Mouse (Mus musculus): ENCODE data around the gene Arf4. TPM values are rescaled to one million over a fixed set of nuclear protein-coding genes. Genes with fewer than 3 reads are reported as not detected.

The Arf4 gene
- total RNA-seq (2022), result 10 to 100 TPM; 21.4 to 35.6 (median 25.4) TPM

- DNase-seq (ENCODE audit: low spot score in 2 of 2), result peak; percentile 94 to 97
Measured at GRCm38 (mm10) chr14:26637851-26638707, at the start of gene Arf4. TSS of gene Arf4 (plus strand) at chr14:26638074.

GRCm38 (mm10) chr14:26591353-26591752 lies 46.5 kb upstream of the Arf4 start:
- no peak for DNase-seq (ENCODE audit: low spot score in 2 of 2)

DNA sequence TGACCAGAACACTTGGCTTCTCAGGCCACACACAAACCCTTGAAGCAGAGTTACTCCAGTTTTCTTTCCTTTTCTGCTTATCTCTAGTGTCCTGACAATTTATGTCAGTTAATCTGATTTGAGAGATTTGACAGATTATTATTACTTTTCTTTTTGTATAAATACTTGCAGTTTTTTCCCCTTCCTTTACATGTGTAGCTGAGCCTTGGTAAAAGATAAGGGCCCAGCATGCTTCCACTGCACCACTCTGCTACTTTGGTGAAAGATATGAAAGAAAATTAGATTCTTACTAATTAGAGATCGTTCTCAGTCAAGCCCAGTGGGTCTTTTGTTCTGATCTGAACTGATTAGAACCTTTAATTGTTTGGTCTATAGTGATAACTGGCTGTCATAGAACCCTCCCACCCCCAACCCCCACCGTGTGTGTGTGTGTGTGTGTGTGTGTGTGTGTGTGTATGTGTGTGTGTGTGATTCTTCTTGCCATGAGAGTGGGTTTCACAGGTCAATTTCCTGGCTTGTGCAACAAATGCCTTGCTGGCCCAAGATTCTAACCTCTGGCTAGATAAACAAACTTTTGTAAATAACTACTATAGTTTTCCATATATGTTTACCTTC lies 44.5 kb upstream of the Arf4 start:
- DNase-seq (ENCODE audit: low spot score in 2 of 2), result no peak

GRCm38 (mm10) chr14:26595167-26595566 lies 42.7 kb upstream of the Arf4 start:
- no peak for DNase-seq (ENCODE audit: low spot score in 2 of 2)

GRCm38 (mm10) chr14:26595695-26596365 lies 42.0 kb upstream of the Arf4 start:
- no peak for DNase-seq (ENCODE audit: low spot score in 2 of 2)

- no peak for DNase-seq (ENCODE audit: low spot score in 2 of 2)
Measured at GRCm38 (mm10) chr14:26605354-26605753, 32.5 kb upstream of the Arf4 start.

GRCm38 (mm10) chr14:26609674-26610073 lies 28.2 kb upstream of the Arf4 start:
- DNase-seq (ENCODE audit: low spot score in 2 of 2), result no peak

DNA sequence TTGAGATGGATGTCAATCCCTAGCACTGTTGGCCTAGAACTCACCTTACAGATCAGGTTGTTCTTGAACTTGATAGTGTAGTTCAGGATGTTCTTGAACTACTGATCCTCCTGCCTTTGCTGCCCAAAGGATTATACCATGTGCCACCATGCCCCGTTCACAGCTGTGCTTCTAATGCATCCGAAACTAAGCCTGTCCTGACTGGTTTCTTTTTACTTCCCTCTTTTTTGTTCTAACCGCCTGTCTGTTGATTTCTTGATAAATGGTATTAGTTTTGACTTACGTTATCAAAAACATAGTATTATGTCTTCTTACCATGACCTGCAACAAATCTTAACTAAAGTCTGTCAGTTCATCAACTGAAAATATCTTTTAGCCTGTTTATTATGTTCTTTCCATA lies 27.2 kb upstream of the Arf4 start:
- DNase-seq (ENCODE audit: low spot score in 2 of 2), result no peak

GRCm38 (mm10) chr14:26625301-26625700 lies 12.6 kb upstream of the Arf4 start:
- DNase-seq (ENCODE audit: low spot score in 2 of 2), result no peak

DNA sequence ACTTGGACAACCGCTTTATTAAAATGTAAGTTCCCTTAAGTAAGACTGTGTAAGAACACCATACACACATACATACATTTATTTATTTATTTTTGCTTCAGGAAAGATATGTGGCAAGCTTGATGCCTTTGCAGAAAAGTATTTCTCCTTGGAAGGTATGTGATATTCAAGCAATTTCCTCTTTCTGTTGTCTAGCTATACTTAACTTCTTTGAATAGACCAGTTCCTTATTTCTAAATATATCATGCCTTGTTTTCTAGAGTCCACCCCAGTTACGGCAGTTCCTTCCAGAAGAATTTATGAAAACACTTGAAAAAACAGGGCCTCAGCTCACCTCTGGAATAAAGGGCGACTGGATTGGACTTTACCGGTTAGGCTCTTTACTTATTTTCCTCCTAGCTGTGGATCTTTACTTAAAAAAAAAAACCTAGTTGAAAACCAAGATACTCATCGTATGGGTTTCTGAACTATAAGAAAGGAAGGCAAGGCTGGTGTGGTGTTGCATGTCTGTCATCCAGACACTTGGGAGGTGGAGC lies 11.2 kb upstream of the Arf4 start:
- DNase-seq (ENCODE audit: low spot score in 2 of 2), result no peak

DNA sequence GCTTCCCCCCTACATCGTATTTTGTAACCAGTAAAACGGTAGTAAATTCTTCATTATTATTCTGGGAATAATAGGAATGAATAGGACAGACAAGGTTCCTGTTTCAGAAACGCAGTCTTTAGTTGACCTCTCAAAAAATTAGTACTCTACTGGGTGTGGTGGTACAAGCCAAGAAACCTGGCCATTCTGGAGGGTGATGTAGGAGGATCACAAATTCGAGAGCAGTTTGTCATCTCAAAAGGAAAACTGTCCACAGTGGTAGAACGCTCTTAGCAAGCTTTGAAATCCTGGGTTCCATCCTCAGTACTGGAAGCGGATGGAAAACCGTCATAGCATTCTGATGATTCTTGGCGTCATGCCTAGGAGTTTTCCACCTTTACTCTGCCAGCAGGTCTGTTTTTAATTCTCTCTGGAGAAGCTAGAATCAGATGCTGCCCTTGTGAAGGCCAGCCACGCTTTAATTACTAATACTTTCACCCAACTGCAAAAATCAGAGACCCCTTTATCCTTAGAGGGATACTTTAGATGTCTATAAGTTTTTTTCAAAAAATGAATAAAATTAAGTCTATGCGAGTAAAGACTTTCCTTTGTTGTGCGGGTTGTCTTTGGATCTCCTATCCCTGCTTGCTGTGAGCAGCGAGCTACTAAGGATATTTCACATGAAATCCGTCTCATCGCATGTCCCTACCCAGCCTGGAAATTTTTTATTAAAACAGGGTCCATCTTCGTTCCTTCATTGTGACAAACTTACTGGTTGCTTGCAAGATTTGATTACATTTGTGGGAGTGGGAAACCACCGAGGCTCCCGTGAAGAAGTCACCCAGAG lies 636 bp upstream of the Arf4 start:
- peak; percentile 12 to 13 for DNase-seq (ENCODE audit: low spot score in 2 of 2)

GRCm38 (mm10) chr14:26638708-26639084 lies 822 bp downstream of the Arf4 start:
- DNase-seq (ENCODE audit: low spot score in 2 of 2), result peak; percentile 14 to 47

DNA sequence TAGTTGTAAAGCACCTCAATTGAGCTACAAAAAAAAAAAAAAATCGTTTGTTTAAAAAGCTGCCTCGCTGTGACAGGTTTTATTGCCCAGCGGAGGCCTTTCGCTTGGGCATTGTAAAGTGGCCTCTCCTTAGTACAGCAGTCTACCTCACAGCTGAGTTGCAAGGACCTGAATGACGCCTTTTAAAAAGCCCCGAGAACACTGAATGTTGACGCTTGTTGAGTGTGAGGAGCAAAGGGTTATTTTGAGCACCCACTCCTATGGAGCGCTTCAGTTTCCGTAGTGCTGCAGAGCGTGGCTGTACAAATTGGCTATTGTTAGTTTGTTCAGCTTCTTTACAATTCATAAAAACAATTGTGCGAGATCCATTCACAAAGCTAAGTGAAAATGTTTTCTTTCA lies 1.4 kb downstream of the Arf4 start:
- DNase-seq (ENCODE audit: low spot score in 2 of 2), result no peak

- DNase-seq (ENCODE audit: low spot score in 2 of 2), result no peak
Measured at GRCm38 (mm10) chr14:26639961-26640360, 2.1 kb downstream of the Arf4 start.

- DNase-seq (ENCODE audit: low spot score in 2 of 2), result no peak
Measured at GRCm38 (mm10) chr14:26643006-26643624, 5.2 kb downstream of the Arf4 start.

DNA sequence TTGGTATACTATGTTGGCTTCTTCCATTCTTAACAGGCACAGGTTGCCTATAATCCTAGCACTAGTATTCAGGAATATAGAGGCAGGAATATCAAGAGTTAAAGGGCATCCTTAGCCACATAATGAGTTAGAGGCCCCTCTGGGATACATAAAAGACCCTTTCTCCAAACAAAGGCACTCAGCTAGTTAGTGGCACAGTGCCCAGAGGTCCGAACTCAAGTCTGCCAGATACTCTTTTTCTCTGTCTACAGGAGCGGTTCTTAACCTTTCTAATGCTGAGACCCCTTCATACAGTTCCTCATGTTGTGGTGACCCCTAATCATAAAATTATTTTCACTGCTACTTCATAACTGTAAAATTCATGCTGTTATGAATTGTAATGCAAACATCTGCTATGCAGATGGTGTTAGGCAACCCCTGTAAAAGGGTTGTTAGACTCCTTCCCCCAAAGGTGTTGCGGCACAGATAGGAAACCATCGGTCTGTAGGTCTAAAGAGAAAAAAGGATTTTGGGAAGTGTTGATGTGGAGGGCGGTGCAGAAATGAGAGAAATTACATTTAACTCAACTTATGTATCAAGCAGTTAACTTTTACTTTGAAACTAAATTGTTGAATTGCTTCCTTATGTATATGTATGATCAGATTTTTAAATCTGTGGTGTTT lies 8.2 kb downstream of the Arf4 start:
- DNase-seq (ENCODE audit: low spot score in 2 of 2), result no peak

DNA sequence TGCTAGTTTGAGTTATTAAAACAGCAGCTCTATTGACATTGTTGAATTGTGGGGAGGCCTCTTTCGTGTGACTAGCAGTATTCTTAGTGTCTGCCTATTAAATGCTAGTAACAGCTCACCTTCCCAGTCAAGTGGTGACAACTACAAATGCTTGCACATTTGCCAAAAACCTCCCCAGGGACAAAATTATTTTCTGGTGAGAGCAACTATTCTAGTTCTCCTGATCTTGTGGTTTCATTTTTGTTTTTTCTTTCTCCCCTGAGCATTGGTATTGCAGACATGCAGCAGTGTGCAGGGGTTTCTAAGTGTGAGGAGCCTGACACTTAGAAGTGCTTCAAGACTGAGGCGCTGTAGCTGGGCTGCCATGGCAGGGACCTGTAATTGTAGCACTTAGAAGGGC lies 9.9 kb downstream of the Arf4 start:
- DNase-seq (ENCODE audit: low spot score in 2 of 2), result no peak

DNA sequence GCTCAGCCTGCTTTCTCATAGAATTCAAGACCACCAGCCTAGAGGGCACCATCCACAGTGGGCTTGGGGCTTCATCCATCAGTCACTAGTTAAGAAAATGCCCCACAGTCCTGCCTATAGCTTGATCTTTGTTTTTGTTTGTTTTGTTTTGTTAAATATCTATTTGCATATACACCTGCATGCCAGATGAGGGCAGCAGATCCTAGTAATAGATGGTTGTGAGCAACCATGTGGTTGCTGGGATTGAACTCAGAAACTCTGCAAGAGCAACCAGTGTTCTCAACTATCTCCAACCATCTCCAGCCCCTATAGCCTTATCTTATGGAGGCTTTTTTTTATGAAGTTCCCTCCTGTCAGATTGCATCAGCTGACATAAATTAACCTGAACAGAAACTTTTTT lies 14.0 kb downstream of the Arf4 start:
- no peak for DNase-seq (ENCODE audit: low spot score in 2 of 2)

DNA sequence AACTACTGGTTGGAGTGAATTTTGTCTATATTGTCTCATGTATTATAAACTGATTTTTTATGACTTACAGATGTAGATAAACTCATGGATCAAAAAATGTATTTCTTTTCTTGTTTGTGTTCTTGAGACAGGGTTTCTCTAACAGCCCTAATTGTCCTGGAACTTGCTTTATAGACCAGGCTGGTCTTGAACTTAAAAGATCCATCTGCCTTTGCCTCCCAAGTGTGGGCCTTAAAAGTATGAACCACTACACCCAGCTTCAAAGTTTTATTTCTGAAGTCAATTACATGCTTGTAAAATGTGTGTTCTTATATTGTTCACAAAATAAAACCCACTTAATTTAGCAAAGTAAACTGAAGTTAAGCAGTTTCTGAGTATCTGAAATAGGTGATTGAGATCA lies 20.3 kb downstream of the Arf4 start:
- no peak for DNase-seq (ENCODE audit: low spot score in 2 of 2)

- no peak for DNase-seq (ENCODE audit: low spot score in 2 of 2)
Measured at GRCm38 (mm10) chr14:26660233-26660632, 22.4 kb downstream of the Arf4 start.

All from gastrocnemius, adult 8-10 months (tissue).